Mouse (Mus musculus) monocyte, adult 5-6 weeks (primary cell): ENCODE results near the gene Ubash3b. TPM values are rescaled to one million over a fixed set of nuclear protein-coding genes. Genes with fewer than 3 reads are reported as not detected.

Experiments used
- ATAC-seq: fragments of 153-309, 156-312 bp; replicated peaks from 2 replicates; pipeline ENCODE4 v1.8.0; 2017; ENCODE audit warnings: mild to moderate bottlenecking; ENCODE audit not compliant: low TSS enrichment, insufficient number of reproducible peaks, severe bottlenecking, poor library complexity, low FRiP score
- total RNA-seq: library from RNA; stranded (forward); fragments of 200-1000, 200-491, 200-594 nt; gene quantifications from 3 replicates; pipeline ENCODE4 v1.2.3, GENCODE M21; 2017

Ubash3b gene
- total RNA-seq = 13.4 to 29.4 TPM (median 21.3 TPM) in 3 replicates

DNA sequence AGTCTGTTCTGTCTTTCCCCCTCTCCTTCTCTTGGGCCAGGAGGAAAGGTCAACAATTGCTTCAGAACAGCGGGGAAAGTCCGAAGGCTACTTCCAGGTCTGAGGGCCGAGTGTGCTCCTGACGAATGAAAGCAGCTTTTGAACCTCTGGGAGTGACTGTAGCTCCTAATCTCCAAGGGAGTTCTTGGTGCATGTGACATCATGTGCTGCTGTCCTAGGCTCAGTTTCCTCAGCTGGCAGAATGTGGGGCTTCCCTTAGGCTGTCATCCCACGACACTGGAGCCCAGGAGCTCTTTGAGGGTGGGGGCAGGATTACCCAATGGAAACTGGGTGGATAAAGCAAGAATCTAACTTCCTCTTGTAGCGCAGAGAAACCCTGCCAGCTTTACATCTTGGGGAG is at the start of gene Ubash3b:
Gene Ubash3b, minus strand, starts transcription at position 285 of the 400 bp plus-strand sequence.
- ATAC-seq = peak; percentile 63

DNA sequence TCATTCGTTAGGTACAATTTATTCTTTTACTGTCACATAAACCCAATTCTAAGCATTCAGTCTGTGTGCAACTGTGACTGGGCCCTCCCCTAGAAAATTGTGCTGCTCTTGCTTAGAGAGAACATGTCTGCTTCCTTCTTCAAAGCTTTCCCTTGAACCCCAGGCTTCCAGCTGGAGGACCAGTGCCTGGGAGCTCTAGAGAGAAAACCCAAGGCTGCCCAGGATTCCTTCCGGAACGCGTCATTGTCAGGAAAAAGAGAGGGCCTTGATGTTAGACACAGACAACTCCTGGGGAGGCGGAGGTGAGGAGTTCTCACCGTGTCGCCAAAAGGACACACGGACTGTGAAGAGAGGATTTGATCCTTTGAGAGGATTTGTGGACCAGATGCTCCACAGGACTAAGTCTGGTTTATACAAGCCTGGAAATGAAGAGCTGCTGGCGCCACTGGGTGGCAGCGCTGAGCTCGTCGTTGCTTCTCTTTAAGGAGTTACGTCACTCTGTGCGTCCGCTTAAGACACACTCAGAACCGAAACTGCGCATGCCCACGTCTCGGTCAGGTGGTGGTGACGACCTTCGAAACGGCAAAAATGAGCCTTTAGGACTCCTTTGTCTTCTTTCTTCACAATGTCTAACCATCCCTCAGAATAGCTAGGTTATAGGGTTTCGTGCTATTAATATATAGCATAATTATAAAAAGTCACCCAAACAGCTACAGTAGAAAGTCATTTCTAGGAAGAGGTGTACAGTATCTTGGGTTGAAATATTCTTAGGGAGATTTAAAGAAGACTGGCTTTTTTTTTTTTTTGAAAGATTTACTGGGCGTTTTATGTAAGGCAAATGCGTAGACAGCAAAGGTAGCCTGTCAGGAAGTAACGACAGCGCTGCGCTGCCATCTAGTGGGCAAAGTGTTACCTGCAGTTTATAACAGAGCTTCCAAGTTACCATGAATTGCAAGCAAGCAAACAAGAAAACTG is 45.9 kb upstream of the Ubash3b start:
- ATAC-seq = peak; percentile 98

- ATAC-seq = no peak
These were observed 45.2 kb upstream of the Ubash3b start for GRCm38 (mm10) chr9:41206717-41207116.

DNA sequence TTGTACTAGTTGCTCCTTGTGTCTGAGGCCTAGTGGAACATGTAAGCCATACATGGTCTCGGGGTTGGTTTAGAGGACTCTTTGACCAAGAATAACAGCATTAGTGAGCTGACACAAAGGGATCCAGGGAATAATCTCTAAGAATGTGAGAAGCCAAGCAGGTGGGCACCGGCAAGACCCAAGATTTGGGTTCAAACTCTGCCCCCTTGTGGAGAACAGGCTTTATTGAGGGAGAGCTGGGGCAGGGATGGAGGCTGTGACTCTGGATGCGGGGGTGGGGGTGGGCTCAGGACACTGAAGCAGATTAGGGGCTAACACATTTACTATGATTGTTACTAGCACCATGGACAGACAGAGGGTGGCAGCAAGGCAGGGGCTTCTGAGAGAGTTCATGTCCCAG is 43.8 kb upstream of the Ubash3b start:
- ATAC-seq = no peak

DNA sequence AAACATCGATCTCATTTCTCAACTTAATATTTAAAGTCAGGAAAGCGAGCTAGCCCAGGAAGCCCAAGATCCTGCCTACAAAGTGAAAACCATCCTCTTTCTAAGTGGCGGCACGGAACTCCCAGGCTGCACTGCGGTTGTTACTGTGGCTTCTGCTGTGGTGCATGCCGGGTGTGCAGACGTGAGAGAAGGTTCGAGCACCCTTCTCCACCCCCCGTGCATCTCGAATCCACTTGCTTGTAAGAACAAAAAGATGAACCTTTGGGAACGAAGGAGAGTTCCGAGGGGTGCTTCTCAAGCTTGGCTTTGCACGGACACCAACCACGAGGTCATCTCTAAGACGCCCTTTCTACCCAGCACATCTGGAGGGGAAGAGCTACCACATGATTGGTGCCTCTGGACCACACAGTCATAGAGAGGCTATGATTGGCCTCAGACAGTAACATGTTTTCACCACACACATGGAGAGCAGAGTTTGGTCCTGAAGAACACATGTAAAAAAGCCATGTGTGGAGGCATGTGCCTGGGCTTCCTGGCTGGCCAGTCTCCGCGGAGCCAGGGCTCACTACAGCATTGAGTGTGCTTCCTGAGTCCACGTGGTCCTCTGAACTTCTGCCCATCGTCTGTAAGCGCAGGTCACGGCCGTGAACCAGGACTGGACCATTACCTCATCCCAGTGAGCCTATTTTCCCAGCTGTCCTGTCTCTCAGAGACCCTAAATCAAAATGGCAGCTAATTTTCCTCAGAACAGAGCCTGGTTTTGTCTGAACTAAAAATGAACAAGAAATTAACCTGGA is 38.2 kb upstream of the Ubash3b start:
- no peak for ATAC-seq

- no peak for ATAC-seq
These were observed 37.2 kb upstream of the Ubash3b start for GRCm38 (mm10) chr9:41198501-41199265.

- ATAC-seq = no peak
These were observed 34.3 kb upstream of the Ubash3b start for GRCm38 (mm10) chr9:41195742-41196311.

DNA sequence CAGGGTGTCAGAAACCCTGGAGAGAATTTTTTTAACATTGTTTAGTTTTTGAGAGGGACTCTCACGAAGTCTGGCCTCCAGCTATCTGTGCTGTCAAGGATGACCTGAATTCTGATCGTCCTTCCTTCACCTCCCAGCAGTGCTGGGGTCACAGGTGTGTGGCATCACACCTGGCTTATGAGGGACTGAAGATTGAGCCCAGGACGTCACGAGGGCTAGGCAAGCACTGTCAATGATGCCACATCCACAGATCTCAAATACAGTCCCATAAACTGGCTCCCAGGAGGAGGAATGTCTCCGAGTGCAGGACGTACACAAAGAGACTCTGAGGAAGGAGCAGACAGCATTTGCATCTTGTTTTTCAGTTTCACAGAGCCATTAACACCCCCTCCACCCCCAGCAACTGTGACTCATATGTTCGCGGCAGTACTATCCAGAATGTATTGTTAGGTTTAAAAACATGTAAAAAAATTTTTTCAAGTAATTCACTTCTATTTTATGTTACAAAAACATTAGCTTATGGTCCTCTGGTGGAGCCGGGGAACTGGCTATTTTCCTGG is 30.2 kb upstream of the Ubash3b start:
- no peak for ATAC-seq

- ATAC-seq = peak; percentile 77
These were observed 29.4 kb upstream of the Ubash3b start for GRCm38 (mm10) chr9:41190745-41191482.

- no peak for ATAC-seq
These were observed 26.4 kb upstream of the Ubash3b start for GRCm38 (mm10) chr9:41187939-41188338.

DNA sequence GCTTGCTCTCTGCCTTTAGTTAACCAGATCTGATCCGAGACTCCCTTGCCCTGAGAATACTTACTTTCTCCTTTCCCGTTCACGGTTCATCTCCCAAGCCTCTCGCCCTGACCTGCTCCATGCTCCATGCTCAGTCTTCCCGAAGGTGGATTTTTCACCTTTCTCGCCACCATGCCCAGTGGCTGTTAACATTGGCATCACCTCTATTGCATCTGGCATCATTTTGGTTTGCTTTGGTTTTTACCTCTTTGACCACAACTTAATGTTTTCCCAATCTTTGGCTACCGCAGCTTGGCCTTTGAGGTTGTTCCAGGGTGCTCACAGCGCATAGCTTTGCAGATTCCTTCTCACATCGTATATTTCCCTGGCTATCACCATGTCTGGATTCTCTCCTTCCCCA is 26.0 kb upstream of the Ubash3b start:
- no peak for ATAC-seq

DNA sequence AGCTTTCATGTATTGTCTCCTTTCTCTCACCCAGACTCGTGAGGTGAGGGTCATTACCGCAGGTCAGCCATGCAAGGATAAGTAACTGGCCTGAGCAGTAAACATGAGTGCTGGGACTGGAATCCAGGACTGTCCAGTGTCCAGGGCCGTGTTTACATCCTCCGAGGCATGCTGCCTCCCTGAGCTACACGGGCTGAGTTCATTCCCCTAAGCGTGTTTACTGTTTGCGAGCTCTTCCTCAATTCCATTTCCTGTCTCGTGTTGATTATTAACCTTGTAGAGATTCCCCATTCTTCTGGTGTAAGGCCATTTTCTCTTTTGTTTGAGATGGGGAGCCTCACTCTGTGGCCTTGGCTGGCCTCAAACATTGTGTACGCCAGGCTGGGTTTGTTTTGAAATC is 23.8 kb upstream of the Ubash3b start:
- ATAC-seq = no peak

- peak; percentile 48 for ATAC-seq
These were observed 21.1 kb upstream of the Ubash3b start for GRCm38 (mm10) chr9:41182550-41182949.

GRCm38 (mm10) chr9:41181803-41182202 is 20.3 kb upstream of the Ubash3b start:
- no peak for ATAC-seq

DNA sequence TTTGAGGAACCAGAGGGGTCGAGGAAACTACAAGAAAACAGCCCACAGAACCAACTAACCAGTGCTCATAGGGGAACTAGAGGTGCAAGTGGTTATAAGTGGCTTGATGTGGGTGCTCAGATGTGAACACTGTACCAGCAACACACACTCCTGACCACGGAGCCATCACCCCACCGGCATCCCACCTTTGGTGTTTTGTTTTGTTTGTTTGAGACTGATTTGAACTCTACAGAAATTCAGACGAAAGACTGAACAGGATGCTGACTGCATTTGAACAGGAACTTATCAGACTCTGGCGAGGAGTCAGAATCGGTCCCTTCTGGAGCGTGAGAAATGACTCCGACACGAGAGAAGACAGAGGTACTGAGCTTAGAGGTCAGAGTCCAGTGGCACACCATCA is 19.9 kb upstream of the Ubash3b start:
- no peak for ATAC-seq

GRCm38 (mm10) chr9:41179056-41179455 is 17.6 kb upstream of the Ubash3b start:
- 0 out of 2 replicates have a peak, but pooled peaks have one; percentile 44 for ATAC-seq

DNA sequence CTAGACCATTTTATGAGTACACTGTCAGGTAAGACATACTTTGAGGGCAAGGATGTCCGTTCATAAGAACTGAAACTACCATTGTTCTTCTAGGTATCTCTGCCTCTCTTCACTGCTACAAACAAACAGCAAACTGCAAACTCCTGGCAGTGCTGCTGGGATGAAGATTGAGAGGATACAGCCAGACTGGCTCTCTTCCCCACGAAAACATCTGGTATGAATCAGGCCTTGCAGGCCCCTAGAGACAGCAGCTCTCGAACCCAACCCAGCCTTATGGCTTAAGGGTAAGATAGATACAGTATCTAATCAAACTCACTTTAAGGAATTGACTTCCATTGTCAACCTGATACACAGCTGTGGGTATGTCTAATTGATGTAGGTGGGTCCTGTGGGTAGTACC is 11.7 kb upstream of the Ubash3b start:
- no peak for ATAC-seq

DNA sequence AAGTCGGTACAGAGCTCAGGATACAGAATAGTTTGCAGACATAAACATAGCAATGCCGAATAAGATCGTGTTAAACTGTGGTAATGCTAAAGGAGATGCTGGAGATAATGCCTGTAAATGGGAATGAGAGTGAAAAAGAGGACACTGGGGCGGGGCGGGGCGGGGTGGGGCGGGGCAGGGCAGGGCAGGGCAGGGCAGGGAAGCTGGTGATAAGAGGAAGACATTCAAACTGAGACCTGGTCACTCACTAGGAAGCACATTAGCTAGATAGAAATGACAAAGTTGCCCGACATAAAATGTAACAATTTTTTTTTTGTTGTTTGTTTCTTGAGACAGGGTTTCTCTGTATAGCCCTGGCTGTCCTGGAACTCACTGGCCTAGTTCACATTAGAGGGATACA is 10.9 kb upstream of the Ubash3b start:
- no peak for ATAC-seq
